Mouse (Mus musculus) spleen, embryonic (tissue): ENCODE measurements around the gene Spta1.

Experiments
- CTCF ChIA-PET: fragments of 350-600 bp; sonication (Branson Sonifier 250); formaldehyde crosslinking; loops from one replicate; lab custom pipeline; 2022; lab: Charles Lee

Spta1 gene

DNA sequence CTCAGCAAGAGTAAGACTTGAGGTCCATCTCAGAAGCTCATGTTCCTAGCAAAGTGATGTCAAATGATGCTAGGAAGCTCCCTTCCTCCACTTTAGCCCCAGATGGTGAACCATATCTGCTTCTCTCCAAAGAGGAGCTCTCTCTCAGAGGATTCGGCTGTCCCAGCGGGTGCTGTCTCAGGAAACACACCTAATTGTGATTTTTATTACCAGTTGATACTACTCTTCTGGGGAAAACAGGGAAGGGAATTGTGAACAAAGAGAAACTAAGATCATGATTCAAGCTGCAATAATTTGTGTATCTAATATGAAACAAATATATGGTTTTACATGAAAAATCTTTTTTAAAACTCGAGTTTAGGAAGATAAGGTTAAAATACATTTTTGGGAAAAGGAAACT lies 79.4 kb downstream of the Spta1 start, which contains the start of gene Olfr419:
Gene Olfr419 (minus strand): TSS at position 101 of the 400 bp plus-strand sequence.
- CTCF ChIA-PET, result no interaction called here

DNA sequence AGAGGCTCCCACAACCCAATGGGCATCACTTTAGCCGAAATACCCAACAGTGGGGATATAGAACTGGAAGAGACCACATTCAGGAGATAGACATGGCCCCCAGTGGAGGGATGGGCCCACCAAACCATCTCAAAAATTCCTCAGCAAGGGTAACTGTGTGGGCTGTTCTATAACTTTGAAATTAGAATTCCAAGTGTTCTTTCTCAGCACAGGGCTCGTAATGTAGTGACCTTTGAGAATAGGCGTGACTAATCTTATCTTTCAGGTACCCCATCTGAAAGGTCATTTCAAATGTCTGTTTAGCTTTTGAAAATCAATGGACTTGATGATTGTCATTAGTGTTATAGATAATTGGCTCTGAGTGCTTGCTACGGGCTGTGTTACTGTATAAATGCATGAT lies 95.2 kb downstream of the Spta1 start:
- CTCF ChIA-PET, result no interaction called here

GRCm38 (mm10) chr1:174269162-174269561 lies 96.6 kb downstream of the Spta1 start:
- CTCF ChIA-PET, result no interaction called here

DNA sequence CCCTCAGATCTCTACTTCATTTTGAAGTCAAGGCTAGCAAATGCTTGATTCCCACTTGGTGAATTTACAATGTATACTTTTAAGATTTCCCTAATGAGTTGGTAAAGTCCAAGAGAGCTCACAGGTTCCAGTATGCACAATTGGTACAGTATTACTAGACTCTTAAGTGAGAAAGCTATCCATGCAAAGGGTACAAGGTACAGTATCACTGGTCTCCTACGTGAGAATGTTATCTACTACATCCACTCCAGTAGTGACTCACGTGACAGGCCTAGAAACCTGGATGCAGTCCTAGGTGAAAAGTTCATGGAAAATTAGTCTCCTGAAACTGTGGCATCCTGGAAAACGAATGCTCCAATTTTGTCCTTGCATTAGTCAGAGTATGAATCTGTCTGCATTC lies 98.1 kb downstream of the Spta1 start:
- CTCF ChIA-PET, result no interaction called here
